Comparison of ENCODE assay signal across 16 mouse cellular contexts in genomic region chr6:144501439-144501838, GRCm38 (mm10).
"Had no signal": no experiment of that assay in that cellular context is flagged by ENCODE, and none has a peak within 500 bp of the region (broad histone marks: within the 10 kb centered on the region; RNA-seq: fewer than 3 reads in every experiment).

No protein-coding gene starts in this region.

- H3K27me3 ChIP-seq: liver, embryonic 15.5 days; lung, embryonic 15.5 days; megakaryocyte, embryonic 14.5 days; midbrain, embryonic 12.5 days; stomach, embryonic 15.5 days had no signal

- H3K36me3 ChIP-seq: liver, embryonic 15.5 days; lung, embryonic 15.5 days; midbrain, embryonic 12.5 days; stomach, embryonic 15.5 days had no signal

- H3K27ac ChIP-seq: limb, embryonic 10.5 days; liver, embryonic 15.5 days; lung, embryonic 15.5 days; macrophage; midbrain, embryonic 12.5 days; stomach, embryonic 15.5 days had no signal

- H3K9ac ChIP-seq: liver, embryonic 15.5 days; lung, embryonic 15.5 days; midbrain, embryonic 12.5 days; stomach, embryonic 15.5 days had no signal

- H3K4me2 ChIP-seq: liver, embryonic 11.5 days; liver, embryonic 15.5 days; lung, embryonic 15.5 days; midbrain, embryonic 12.5 days; stomach, embryonic 15.5 days had no signal

- H3K4me3 ChIP-seq: limb, embryonic 10.5 days; liver, embryonic 15.5 days; lung, embryonic 15.5 days; midbrain, embryonic 12.5 days; stomach, embryonic 15.5 days had no signal

- DNase-seq: kidney, adult 11 months; kidney, adult 9 months; kidney, postnatal 10 days; layer of hippocampus, adult 9-11 months; lung, postnatal 14 days; right cerebral cortex, postnatal 14 days; thymus, postnatal 36 days had no signal

- ATAC-seq: midbrain, embryonic 16.5 days had no signal

- H3K9me3 ChIP-seq: liver, embryonic 15.5 days; lung, embryonic 15.5 days; stomach, embryonic 15.5 days had no signal

- H3K4me1 ChIP-seq: limb, embryonic 10.5 days; liver, embryonic 15.5 days; megakaryocyte, embryonic 14.5 days; stomach, embryonic 15.5 days had no signal
